Mouse (Mus musculus): ENCODE measurements at regions not wholly inside any gene's neighbourhood (a gene's known extent, or its start where the extent isn't known, plus 50 kb on each side); places are given as distances from the start of the nearest gene placed in this dataset.

- Histone ChIP-seq H3K27me3 (ENCODE audit: control insufficient read depth, insufficient read depth, insufficient read length) (no peaks in the 10 kb centered on the region), H3ac (ENCODE audit: control insufficient read depth, insufficient read length) (no peak overlapping the region), H3K36me3 (ENCODE audit: control insufficient read depth, insufficient read depth) (no peaks in the 10 kb centered on the region), H3K79me2 (ENCODE audit: control insufficient read depth, insufficient read depth) (no peaks in the 10 kb centered on the region), H3K4me2 (ENCODE audit: low read depth) (no peak overlapping the region), H3K4me3 (no peak overlapping the region)
- TF ChIP-seq SRF (IDR thresholded peaks at IDR 0.05; ENCODE audit: control insufficient read depth, insufficient read length, low read depth) (no peak), CEBPB (IDR thresholded peaks at IDR 0.05; ENCODE audit: insufficient read depth, poor library complexity, severe bottlenecking) (no peak), MAX (IDR thresholded peaks at IDR 0.05; ENCODE audit: low read depth) (no peak), POLR2A (IDR thresholded peaks at IDR 0.05; ENCODE audit: insufficient read length, low read depth) (no peak), MYOD1 (IDR thresholded peaks at IDR 0.05; ENCODE audit: control insufficient read depth in 1 of 3, insufficient read length in 2 of 3, low read depth in 2 of 3) (no peak), USF1 (IDR thresholded peaks at IDR 0.05; ENCODE audit: low read depth) (no peak), MYOG (IDR thresholded peaks at IDR 0.05; ENCODE audit: control insufficient read depth in 1 of 3, insufficient read depth in 1 of 3, insufficient read length in 2 of 3, low read depth in 2 of 3) (no peak), POLR2AphosphoS2 (IDR thresholded peaks at IDR 0.05; ENCODE audit: insufficient read length, low read depth) (no peak), E2F4 (IDR thresholded peaks at IDR 0.05; ENCODE audit: insufficient read depth) (no peak)
These were observed 103.5 kb upstream of the Sec61g start for GRCm38 (mm10) chr11:16611741-16612140.

- no peak overlapping the region for H3ac ChIP-seq (ENCODE audit: control insufficient read depth, insufficient read length)
- TF ChIP-seq USF1 (IDR thresholded peaks at IDR 0.05; ENCODE audit: low read depth) (no peak), SRF (IDR thresholded peaks at IDR 0.05; ENCODE audit: control insufficient read depth, insufficient read length, low read depth) (no peak)
- no peak overlapping the region for H3K4me3 ChIP-seq
- H3K79me2 ChIP-seq (ENCODE audit: control insufficient read depth, insufficient read depth) = no peaks in the 10 kb centered on the region
- H3K4me2 ChIP-seq (ENCODE audit: low read depth) = no peak overlapping the region
- no peaks in the 10 kb centered on the region for H3K36me3 ChIP-seq (ENCODE audit: control insufficient read depth, insufficient read depth)
- H3K27me3 ChIP-seq (ENCODE audit: control insufficient read depth, insufficient read depth, insufficient read length) = no peaks in the 10 kb centered on the region
These were observed 104.2 kb upstream of the Sec61g start for GRCm38 (mm10) chr11:16612524-16612923.

- Histone ChIP-seq H3ac (ENCODE audit: control insufficient read depth, insufficient read length) (no peak overlapping the region), H3K4me3 (no peak overlapping the region), H3K79me2 (ENCODE audit: control insufficient read depth, insufficient read depth) (no peaks in the 10 kb centered on the region), H3K4me2 (ENCODE audit: low read depth) (no peak overlapping the region), H3K36me3 (ENCODE audit: control insufficient read depth, insufficient read depth) (no peaks in the 10 kb centered on the region), H3K27me3 (ENCODE audit: control insufficient read depth, insufficient read depth, insufficient read length) (no peaks in the 10 kb centered on the region)
- TF ChIP-seq POLR2AphosphoS2 (IDR thresholded peaks at IDR 0.05; ENCODE audit: insufficient read length, low read depth) (no peak), CEBPB (IDR thresholded peaks at IDR 0.05; ENCODE audit: insufficient read depth, poor library complexity, severe bottlenecking) (no peak)
These were observed 111.5 kb upstream of the Sec61g start for GRCm38 (mm10) chr11:16619736-16620135.

- no peak for TF ChIP-seq POLR2AphosphoS2 (IDR thresholded peaks at IDR 0.05; ENCODE audit: insufficient read length, low read depth)
- no peak for TF ChIP-seq MYOD1 (IDR thresholded peaks at IDR 0.05; ENCODE audit: control insufficient read depth in 1 of 3, insufficient read length in 2 of 3, low read depth in 2 of 3)
- TF ChIP-seq USF1 (IDR thresholded peaks at IDR 0.05; ENCODE audit: low read depth) = no peak
- no peak for TF ChIP-seq SRF (IDR thresholded peaks at IDR 0.05; ENCODE audit: control insufficient read depth, insufficient read length, low read depth)
- TF ChIP-seq REST (IDR thresholded peaks at IDR 0.05; ENCODE audit: insufficient read depth, insufficient read length) = no peak
- TF ChIP-seq CEBPB (IDR thresholded peaks at IDR 0.05; ENCODE audit: insufficient read depth, poor library complexity, severe bottlenecking) = no peak
- TF ChIP-seq TCF3 (IDR thresholded peaks at IDR 0.05; ENCODE audit: insufficient read length, low read depth) = no peak
- TF ChIP-seq MYOG (IDR thresholded peaks at IDR 0.05; ENCODE audit: control insufficient read depth in 1 of 3, insufficient read depth in 1 of 3, insufficient read length in 2 of 3, low read depth in 2 of 3) = no peak
- no peak for TF ChIP-seq TCF12 (IDR thresholded peaks at IDR 0.05; ENCODE audit: insufficient read depth, poor library complexity, severe bottlenecking)
- TF ChIP-seq E2F4 (IDR thresholded peaks at IDR 0.05; ENCODE audit: insufficient read depth) = no peak
- TF ChIP-seq POLR2A (IDR thresholded peaks at IDR 0.05; ENCODE audit: insufficient read length, low read depth) = no peak
- TF ChIP-seq MAX (IDR thresholded peaks at IDR 0.05; ENCODE audit: low read depth) = no peak
- Histone ChIP-seq H3K4me3 (no peak overlapping the region), H3K27me3 (ENCODE audit: control insufficient read depth, insufficient read depth, insufficient read length) (no peaks in the 10 kb centered on the region), H3K79me2 (ENCODE audit: control insufficient read depth, insufficient read depth) (no peaks in the 10 kb centered on the region), H3K36me3 (ENCODE audit: control insufficient read depth, insufficient read depth) (no peaks in the 10 kb centered on the region), H3K4me2 (ENCODE audit: low read depth) (no peak overlapping the region), H3ac (ENCODE audit: control insufficient read depth, insufficient read length) (no peak overlapping the region)
These were observed 115.4 kb upstream of the Sec61g start for GRCm38 (mm10) chr11:16623694-16624093.

GRCm38 (mm10) chr11:16627294-16628085, 119.2 kb upstream of the Sec61g start:
- Histone ChIP-seq H3K36me3 (ENCODE audit: control insufficient read depth, insufficient read depth) (no peaks in the 10 kb centered on the region), H3K79me2 (ENCODE audit: control insufficient read depth, insufficient read depth) (no peaks in the 10 kb centered on the region), H3K4me2 (ENCODE audit: low read depth) (no peak overlapping the region), H3K27me3 (ENCODE audit: control insufficient read depth, insufficient read depth, insufficient read length) (no peaks in the 10 kb centered on the region), H3K4me3 (no peak overlapping the region), H3ac (ENCODE audit: control insufficient read depth, insufficient read length) (no peak overlapping the region)
- TF ChIP-seq REST (IDR thresholded peaks at IDR 0.05; ENCODE audit: insufficient read depth, insufficient read length) (no peak), CEBPB (IDR thresholded peaks at IDR 0.05; ENCODE audit: insufficient read depth, poor library complexity, severe bottlenecking) (no peak), POLR2AphosphoS2 (IDR thresholded peaks at IDR 0.05; ENCODE audit: insufficient read length, low read depth) (no peak), SRF (IDR thresholded peaks at IDR 0.05; ENCODE audit: control insufficient read depth, insufficient read length, low read depth) (no peak), MAX (IDR thresholded peaks at IDR 0.05; ENCODE audit: low read depth) (no peak), TCF3 (IDR thresholded peaks at IDR 0.05; ENCODE audit: insufficient read length, low read depth) (no peak), TCF12 (IDR thresholded peaks at IDR 0.05; ENCODE audit: insufficient read depth, poor library complexity, severe bottlenecking) (no peak), POLR2A (IDR thresholded peaks at IDR 0.05; ENCODE audit: insufficient read length, low read depth) (no peak), E2F4 (IDR thresholded peaks at IDR 0.05; ENCODE audit: insufficient read depth) (no peak), MYOG (IDR thresholded peaks at IDR 0.05; ENCODE audit: control insufficient read depth in 1 of 3, insufficient read depth in 1 of 3, insufficient read length in 2 of 3, low read depth in 2 of 3) (no peak), USF1 (IDR thresholded peaks at IDR 0.05; ENCODE audit: low read depth) (no peak), MYOD1 (IDR thresholded peaks at IDR 0.05; ENCODE audit: control insufficient read depth in 1 of 3, insufficient read length in 2 of 3, low read depth in 2 of 3) (no peak)

Measured in myocyte (in vitro differentiated cells).